Mouse (Mus musculus): Measurements from ENCODE around the gene Spata22.

DNA sequence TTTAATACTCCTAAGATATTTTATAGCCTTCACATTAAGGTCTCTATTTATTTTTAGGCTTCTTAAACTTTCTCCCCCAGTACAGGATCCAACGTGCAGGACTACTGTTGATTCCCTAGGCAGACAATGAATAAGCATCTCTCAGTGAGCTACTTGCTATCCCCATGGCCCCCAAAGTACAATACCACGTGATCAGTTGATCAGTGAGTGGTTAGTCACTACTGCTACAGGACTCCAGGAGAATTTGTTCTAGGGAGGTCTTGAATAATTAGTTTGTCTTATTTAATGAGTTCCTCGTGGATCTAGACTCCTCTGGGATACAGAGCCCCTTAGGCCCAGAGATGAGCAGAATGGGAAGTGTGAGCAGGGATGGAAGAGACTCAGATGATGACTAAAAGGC is 20.9 kb downstream of the Spata22 start, which contains the start of gene Olfr20:
- no peak for TF ChIP-seq CTCF (IDR thresholded peaks at IDR 0.05)
- TF ChIP-seq POLR2A (IDR thresholded peaks at IDR 0.05; ENCODE audit: insufficient read depth, low read depth, low read length) = no peak
